Mouse (Mus musculus) forebrain, embryonic 16.5 days (tissue): ENCODE results near the gene Klk9. TPM values are rescaled to one million over a fixed set of nuclear protein-coding genes. Genes with fewer than 3 reads are reported as not detected.

Source experiments
- ATAC-seq: fragments of 200-750 bp; cut with Nextera tagmentation; 2 replicates; pipeline ENCODE4 v1.8.0; 2017; ENCODE audit warnings: mild to moderate bottlenecking, moderate library complexity
- H3K27ac ChIP-seq: fragments of 300-500 bp; sonication (generic); 2 replicates; pipeline ENCODE4 v1.5.1; 2014; ENCODE audit warnings: low read length, control low read depth
- H3K27me3 ChIP-seq: fragments of 300-500 bp; sonication (generic); replicated peaks from 2 replicates; pipeline ENCODE4 v1.6.1; 2014; ENCODE audit warnings: low read length; ENCODE audit not compliant: control insufficient read depth, insufficient read depth
- H3K36me3 ChIP-seq: fragments of 300-500 bp; sonication (generic); 2 replicates; pipeline ENCODE4 v1.6.1; 2014; ENCODE audit not compliant: control insufficient read depth, insufficient read depth
- H3K4me1 ChIP-seq: fragments of 300-500 bp; sonication (generic); replicated peaks from 2 replicates; pipeline ENCODE4 v1.6.1; 2014; ENCODE audit warnings: low read length; ENCODE audit not compliant: control insufficient read depth, insufficient read depth
- H3K4me2 ChIP-seq: fragments of 300-500 bp; sonication (generic); 2 replicates; pipeline ENCODE4 v1.6.1; 2014; ENCODE audit warnings: mild to moderate bottlenecking, low read length, control low read depth
- H3K4me3 ChIP-seq: fragments of 300-500 bp; sonication (generic); replicated peaks from 2 replicates; pipeline ENCODE4 v1.5.1; 2014; ENCODE audit warnings: mild to moderate bottlenecking, low read length, control low read depth
- H3K9ac ChIP-seq: fragments of 300-500 bp; sonication (generic); replicated peaks from 2 replicates; pipeline ENCODE4 v1.6.1; 2014; ENCODE audit warnings: low read depth, low read length, control low read depth
- H3K9me3 ChIP-seq: fragments of 300-500 bp; sonication (generic); 2 replicates; pipeline ENCODE4 v1.6.1; 2016; ENCODE audit warnings: low read length; ENCODE audit not compliant: control insufficient read depth
- WGBS: fragments of 180-500 bp; shearing (Covaris S2); extraction: QIAGEN DNeasy Blood & Tissue Kit; methylation state at CpG from one replicate; pipeline ENCODE4 v1.1.7; 2014; 5-methylcytosine and 5-hydroxymethylcytosine counted together
- polyA plus RNA-seq: library from polyadenylated mRNA; unstranded; fragments of >200 nt; fragmentation: Nextera tagmentation; extraction: Ambion mirVana; gene quantifications from 2 replicates; pipeline ENCODE4 v1.2.1, GENCODE M21; 2015

Klk9 gene
- polyA plus RNA-seq, 1 experiment from 2014 or later = 0.23 TPM

GRCm38 (mm10) chr7:43815211-43815610, 23.5 kb downstream of the Klk9 start:
- Histone ChIP-seq H3K9me3 (no peaks in the 10 kb centered on the region), H3K27ac (no peak overlapping the region), H3K4me3 (no peak overlapping the region), H3K27me3 (no peaks in the 10 kb centered on the region), H3K4me1 (no peaks in the 10 kb centered on the region), H3K4me2 (no peak overlapping the region), H3K36me3 (no peaks in the 10 kb centered on the region), H3K9ac (no peak overlapping the region)
- WGBS = 90% methylated on average over 7 of the region's 7 CpGs
- no peak for ATAC-seq

- no peak for ATAC-seq
- no peaks in the 10 kb centered on the region for H3K9me3 ChIP-seq
These were observed 25.1 kb downstream of the Klk9 start for GRCm38 (mm10) chr7:43816746-43817145.

DNA sequence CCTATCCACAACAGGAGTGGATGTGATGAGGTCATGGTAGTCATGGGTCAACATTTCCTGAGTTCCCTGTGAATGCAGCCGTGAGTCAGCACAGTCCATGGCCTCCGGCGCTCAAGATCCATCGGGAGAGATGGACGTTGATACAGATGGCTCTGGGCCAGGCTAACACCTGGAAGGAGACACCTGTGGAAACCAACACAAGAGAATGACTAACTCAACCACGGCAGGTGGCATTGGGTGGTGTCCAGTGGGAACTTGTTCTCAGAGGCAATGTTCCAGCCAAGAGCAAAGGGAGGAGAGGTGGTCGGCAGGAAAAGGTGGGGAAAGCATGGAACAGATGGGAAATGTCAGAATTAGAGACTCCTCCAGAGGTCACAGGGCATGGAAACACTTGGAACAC, 29.9 kb downstream of the Klk9 start:
- no peaks in the 10 kb centered on the region for H3K9me3 ChIP-seq
- 94% methylated on average over 7 of the region's 7 CpGs for WGBS
- no peak overlapping the region for H3K27ac ChIP-seq
- no peaks in the 10 kb centered on the region for H3K27me3 ChIP-seq
- H3K4me2 ChIP-seq = no peak overlapping the region
- H3K4me3 ChIP-seq = no peak overlapping the region
- no peaks in the 10 kb centered on the region for H3K36me3 ChIP-seq
- ATAC-seq = no peak
- no peaks in the 10 kb centered on the region for H3K4me1 ChIP-seq
- no peak overlapping the region for H3K9ac ChIP-seq

More at GRCm38 (mm10) chr7:43816746-43817145, 25.1 kb downstream of the Klk9 start:
- H3K36me3 ChIP-seq = no peaks in the 10 kb centered on the region
- H3K27me3 ChIP-seq = no peaks in the 10 kb centered on the region
- no peak overlapping the region for H3K4me2 ChIP-seq
- H3K4me1 ChIP-seq = no peaks in the 10 kb centered on the region
- no peak overlapping the region for H3K9ac ChIP-seq
- no peak overlapping the region for H3K27ac ChIP-seq
- H3K4me3 ChIP-seq = no peak overlapping the region

GRCm38 (mm10) chr7:43824199-43824598, 32.5 kb downstream of the Klk9 start, which contains the start of gene Klk6:
TSS of gene Klk6 (plus strand) at chr7:43824499.
- Histone ChIP-seq H3K4me1 (no peaks in the 10 kb centered on the region), H3K36me3 (no peaks in the 10 kb centered on the region), H3K9ac (no peak within 1 kb of the TSS), H3K9me3 (no peaks in the 10 kb centered on the region), H3K27ac (no peak within 1 kb of the TSS), H3K4me3 (no peak within 1 kb of the TSS), H3K27me3 (no peaks in the 10 kb centered on the region), H3K4me2 (no peak within 1 kb of the TSS)
- no peak for ATAC-seq
- 82% methylated on average over 10 of the region's 10 CpGs for WGBS

DNA sequence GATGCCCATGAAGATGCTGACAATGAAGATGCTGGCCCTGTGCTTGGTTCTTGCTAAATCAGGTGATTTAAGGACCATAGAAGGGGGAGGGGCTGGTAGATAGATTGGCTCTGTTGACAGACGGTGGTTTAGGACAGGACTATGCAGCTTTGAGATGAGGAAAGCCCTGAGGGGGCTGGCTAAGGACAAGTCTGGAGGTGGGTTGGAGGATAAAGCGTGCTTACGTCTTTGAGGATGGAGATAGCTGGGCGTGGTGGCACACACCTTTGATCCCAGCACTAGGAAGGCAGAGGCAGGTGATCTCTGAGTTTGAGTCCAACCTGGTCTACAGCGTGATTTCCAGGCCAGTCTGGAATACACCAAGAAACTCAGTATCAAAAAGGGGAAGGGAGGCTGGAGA, 34.4 kb downstream of the Klk9 start:
- no peak overlapping the region for H3K4me3 ChIP-seq
- ATAC-seq = no peak
- H3K27me3 ChIP-seq = no peaks in the 10 kb centered on the region
- 90% methylated on average over 5 of the region's 5 CpGs for WGBS
- no peaks in the 10 kb centered on the region for H3K4me1 ChIP-seq
- no peaks in the 10 kb centered on the region for H3K9me3 ChIP-seq
- H3K4me2 ChIP-seq = no peak overlapping the region
- no peaks in the 10 kb centered on the region for H3K36me3 ChIP-seq
- no peak overlapping the region for H3K9ac ChIP-seq
- H3K27ac ChIP-seq = no peak overlapping the region

DNA sequence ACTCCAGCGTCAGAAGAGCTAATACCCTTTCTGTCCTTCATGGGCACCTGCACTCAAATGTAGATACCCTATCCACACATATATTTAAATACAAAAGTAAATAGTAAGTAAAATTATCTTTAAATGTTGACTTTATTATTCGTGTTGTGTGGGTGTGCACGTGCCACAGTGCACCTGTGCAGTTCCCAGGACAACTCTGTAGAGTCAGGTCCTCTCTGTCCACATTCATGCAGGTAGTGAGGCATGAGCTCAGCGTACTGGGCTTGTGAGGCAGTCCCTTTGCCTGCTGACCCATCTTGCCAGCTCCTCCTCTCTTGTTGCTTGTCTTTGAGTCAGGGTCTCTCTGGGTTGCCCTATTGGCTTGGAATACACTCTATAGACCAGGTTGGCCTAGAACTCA, 36.0 kb downstream of the Klk9 start:
- Histone ChIP-seq H3K36me3 (no peaks in the 10 kb centered on the region), H3K27ac (no peak overlapping the region), H3K4me3 (no peak overlapping the region), H3K27me3 (no peaks in the 10 kb centered on the region), H3K4me2 (no peak overlapping the region), H3K9me3 (no peaks in the 10 kb centered on the region), H3K9ac (no peak overlapping the region), H3K4me1 (no peaks in the 10 kb centered on the region)
- no peak for ATAC-seq
- WGBS = 85% methylated on average over 4 of the region's 4 CpGs

DNA sequence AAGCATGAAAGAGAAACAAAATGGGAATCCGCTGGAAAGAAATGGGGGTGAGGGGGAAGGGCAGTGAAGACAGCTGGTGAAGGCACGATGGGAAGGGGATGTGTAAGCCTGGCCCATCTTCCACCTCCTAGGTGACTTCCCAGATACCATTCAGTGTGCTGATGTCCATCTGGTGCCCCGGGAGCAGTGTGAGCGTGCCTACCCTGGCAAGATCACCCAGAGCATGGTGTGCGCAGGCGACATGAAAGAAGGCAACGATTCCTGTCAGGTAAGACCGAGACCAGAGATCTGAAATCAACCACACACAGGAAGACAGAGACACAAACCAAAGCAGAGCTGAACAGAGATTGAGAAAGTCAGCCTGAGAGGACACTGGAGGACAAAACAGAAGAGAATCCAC, 37.3 kb downstream of the Klk9 start:
- Histone ChIP-seq H3K4me2 (no peak overlapping the region), H3K36me3 (no peaks in the 10 kb centered on the region), H3K27me3 (no peaks in the 10 kb centered on the region), H3K9me3 (no peaks in the 10 kb centered on the region), H3K27ac (no peak overlapping the region), H3K9ac (no peak overlapping the region), H3K4me3 (no peak overlapping the region), H3K4me1 (no peaks in the 10 kb centered on the region)
- WGBS = 93% methylated on average over 8 of the region's 8 CpGs
- ATAC-seq = no peak

DNA sequence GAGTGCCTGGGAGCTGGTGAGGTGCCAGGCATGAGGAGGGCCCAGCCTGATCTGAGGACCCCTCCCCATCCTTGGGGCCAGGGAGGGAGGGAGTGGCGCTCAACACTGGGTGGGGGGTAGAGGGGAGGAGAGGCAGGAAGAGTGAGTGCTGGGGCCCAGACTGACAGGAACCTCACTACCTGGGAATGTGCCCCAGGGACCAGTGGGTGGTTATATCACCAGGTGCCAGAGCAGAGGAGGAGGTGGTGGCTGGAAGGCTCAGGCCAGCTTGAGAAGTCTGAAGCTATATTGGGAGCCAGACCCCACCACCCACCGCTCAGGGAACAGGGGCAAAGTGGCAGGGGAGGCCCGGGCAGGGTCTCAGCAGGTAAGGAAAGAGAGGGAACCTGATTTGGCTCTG, 50.0 kb downstream of the Klk9 start, which contains the start of gene Klk5:
Gene Klk5, plus strand, starts transcription at position 271 of the 400 bp plus-strand sequence.
- WGBS = 49% methylated on average over 3 of the region's 3 CpGs
- Histone ChIP-seq H3K4me1 (no peaks in the 10 kb centered on the region), H3K36me3 (no peaks in the 10 kb centered on the region), H3K4me3 (no peak within 1 kb of the TSS), H3K27me3 (no peaks in the 10 kb centered on the region), H3K9me3 (no peaks in the 10 kb centered on the region), H3K4me2 (no peak within 1 kb of the TSS), H3K9ac (no peak within 1 kb of the TSS), H3K27ac (no peak within 1 kb of the TSS)
- no peak for ATAC-seq

DNA sequence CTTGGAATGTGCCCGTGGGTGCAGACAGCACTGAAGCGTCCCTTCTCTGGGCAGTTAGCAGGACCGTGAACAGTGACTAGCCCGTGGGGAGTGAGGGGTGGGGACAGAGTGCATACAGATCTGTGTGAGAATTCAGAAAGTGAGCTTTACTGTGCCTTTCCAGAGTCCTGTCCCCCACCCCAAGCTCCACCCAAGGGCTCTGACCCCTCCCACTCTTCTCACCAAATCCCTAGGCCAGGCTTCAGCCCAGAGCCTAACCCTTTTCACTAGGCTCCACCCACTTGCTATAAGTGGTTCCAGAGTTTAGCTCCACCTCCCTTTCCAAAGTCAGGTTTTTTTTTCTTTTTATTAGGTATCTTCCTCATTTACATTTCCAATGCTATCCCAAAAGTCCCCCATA, 52.1 kb downstream of the Klk9 start:
- Histone ChIP-seq H3K36me3 (no peaks in the 10 kb centered on the region), H3K4me3 (no peak overlapping the region), H3K9ac (no peak overlapping the region), H3K4me1 (no peaks in the 10 kb centered on the region), H3K27ac (no peak overlapping the region), H3K4me2 (no peak overlapping the region), H3K27me3 (no peaks in the 10 kb centered on the region), H3K9me3 (no peaks in the 10 kb centered on the region)
- 89% methylated on average over 4 of the region's 4 CpGs for WGBS
- ATAC-seq = no peak
